Mouse (Mus musculus) neural tube, embryonic 14.5 days (tissue): ENCODE data around the gene Atf7. TPM values are rescaled to one million over a fixed set of nuclear protein-coding genes. Genes with fewer than 3 reads are reported as not detected.

Source experiments
- ATAC-seq: fragments of 200-750 bp; cut with Nextera tagmentation; 2 replicates; pipeline ENCODE4 v1.8.0; 2017; ENCODE audit warnings: low read depth, mild to moderate bottlenecking, moderate TSS enrichment, moderate library complexity
- H3K27ac ChIP-seq: fragments of 300-500 bp; sonication (generic); 2 replicates; pipeline ENCODE4 v1.5.1; 2014; ENCODE audit warnings: low read depth, mild to moderate bottlenecking, control low read depth, low read length, moderate library complexity, mixed read lengths
- H3K27me3 ChIP-seq: fragments of 300-500 bp; sonication (generic); 2 replicates; pipeline ENCODE4 v1.6.1; 2014; ENCODE audit warnings: low read length; ENCODE audit not compliant: control insufficient read depth, insufficient read depth
- H3K36me3 ChIP-seq: fragments of 300-500 bp; sonication (generic); 2 replicates; pipeline ENCODE4 v1.6.1; 2014; ENCODE audit warnings: low read length, mixed read lengths; ENCODE audit not compliant: control insufficient read depth, insufficient read depth
- H3K4me1 ChIP-seq: fragments of 300-500 bp; sonication (generic); 2 replicates; pipeline ENCODE4 v1.6.1; 2014; ENCODE audit warnings: low read length; ENCODE audit not compliant: control insufficient read depth, insufficient read depth
- H3K4me2 ChIP-seq: fragments of 300-500 bp; sonication (generic); 2 replicates; pipeline ENCODE4 v1.6.1; 2014; ENCODE audit warnings: mild to moderate bottlenecking, low read depth, low read length, control low read depth
- H3K4me3 ChIP-seq: fragments of 300-500 bp; sonication (generic); 2 replicates; pipeline ENCODE4 v1.5.1; 2014; ENCODE audit warnings: low read depth, low read length, control low read depth, mixed read lengths
- H3K9ac ChIP-seq: fragments of 300-500 bp; sonication (generic); replicated peaks from 2 replicates; pipeline ENCODE4 v1.6.1; 2014; ENCODE audit warnings: low read depth, mild to moderate bottlenecking, control low read depth, low read length, mixed read lengths
- H3K9me3 ChIP-seq: fragments of 300-500 bp; sonication (generic); 2 replicates; pipeline ENCODE4 v1.6.1; 2016; ENCODE audit warnings: low read length; ENCODE audit not compliant: control insufficient read depth
- WGBS: fragments of 180-500 bp; shearing (Covaris S2); extraction: QIAGEN DNeasy Blood & Tissue Kit; methylation state at CpG from one replicate; pipeline ENCODE4 v1.1.7; 2014; 5-methylcytosine and 5-hydroxymethylcytosine counted together
- polyA plus RNA-seq: library from polyadenylated mRNA; unstranded; fragments of >200 nt; fragmentation: Nextera tagmentation; extraction: Ambion mirVana; gene quantifications from 2 replicates; pipeline ENCODE4 v1.2.1, GENCODE M21; 2014

Gene Atf7
- polyA plus RNA-seq, 1 experiment from 2014 or later = 13.3 TPM

DNA sequence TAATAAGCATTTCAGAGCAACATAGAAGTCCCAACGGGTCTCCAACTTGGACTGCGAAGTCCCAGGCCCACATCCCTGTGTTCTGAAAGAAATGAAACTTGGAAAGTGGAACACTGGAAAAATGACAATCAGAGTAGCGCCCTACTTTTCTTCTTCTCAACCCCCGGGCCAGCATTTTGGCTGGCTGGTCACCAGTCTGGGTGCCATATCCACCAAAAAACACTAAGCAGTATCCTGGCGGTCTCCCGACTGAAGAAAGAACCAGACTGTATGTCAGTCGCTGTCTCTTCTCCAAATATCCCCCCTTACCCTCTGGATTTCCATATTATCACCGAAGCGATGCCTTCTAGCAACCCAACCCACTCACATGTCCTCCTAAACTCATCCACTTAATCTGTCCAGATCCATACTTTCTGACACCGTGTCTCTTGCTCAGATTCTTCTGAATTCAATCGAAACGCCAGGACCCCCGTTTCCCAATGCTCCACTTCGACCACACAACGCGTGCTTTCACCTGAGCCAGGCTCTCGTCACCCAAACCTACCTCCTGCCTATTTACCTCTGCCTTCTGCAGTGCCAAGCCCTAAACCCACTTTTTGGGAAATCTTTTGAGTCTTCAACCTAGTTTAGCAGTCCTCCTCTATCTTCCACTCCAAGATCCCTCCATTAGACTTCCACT, 834 bp downstream of the Atf7 start:
- 5% methylated on average over 17 of the region's 17 CpGs for WGBS
- H3K9ac ChIP-seq = peak overlapping the region; percentile 52
- H3K4me2 ChIP-seq = peak overlapping the region; percentile 88
- no peaks in the 10 kb centered on the region for H3K27me3 ChIP-seq
- no peak; the same call in 1 of the 2 replicates for ATAC-seq
- H3K27ac ChIP-seq = peak overlapping the region; percentile 1; the same call in 1 of the 2 replicates
- H3K9me3 ChIP-seq = no peaks in the 10 kb centered on the region
- peaks cover 14% of the 10 kb centered on the region for H3K4me1 ChIP-seq
- no peaks in the 10 kb centered on the region for H3K36me3 ChIP-seq
- peak overlapping the region; percentile 68 for H3K4me3 ChIP-seq

DNA sequence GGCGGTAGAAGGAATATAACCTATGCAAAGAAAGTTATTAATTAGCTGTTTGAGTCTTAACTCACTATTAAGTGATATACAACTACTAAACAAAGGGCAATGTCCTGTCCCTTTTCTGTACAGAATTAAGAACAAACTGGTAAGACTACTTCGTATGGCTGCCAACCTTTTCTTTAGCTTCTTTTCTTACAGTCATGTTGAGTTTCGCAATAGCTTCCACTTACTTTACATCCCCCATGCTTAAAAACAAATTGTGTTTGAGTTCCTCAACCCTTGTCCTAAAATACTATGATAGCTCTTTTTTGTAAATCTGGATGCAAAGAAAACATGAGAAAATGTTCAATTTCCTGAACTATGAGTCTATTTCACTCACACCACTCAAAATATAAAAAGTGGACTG, 2.1 kb downstream of the Atf7 start:
- no peak overlapping the region for H3K4me3 ChIP-seq
- H3K36me3 ChIP-seq = no peaks in the 10 kb centered on the region
- no peak overlapping the region for H3K27ac ChIP-seq
- WGBS = 86% methylated on average over 3 of the region's 3 CpGs
- no peak overlapping the region for H3K9ac ChIP-seq
- H3K9me3 ChIP-seq = no peaks in the 10 kb centered on the region
- H3K27me3 ChIP-seq = no peaks in the 10 kb centered on the region
- H3K4me2 ChIP-seq = no peak overlapping the region; the same call in 1 of the 2 replicates
- no peak for ATAC-seq
- H3K4me1 ChIP-seq = peaks cover 14% of the 10 kb centered on the region

DNA sequence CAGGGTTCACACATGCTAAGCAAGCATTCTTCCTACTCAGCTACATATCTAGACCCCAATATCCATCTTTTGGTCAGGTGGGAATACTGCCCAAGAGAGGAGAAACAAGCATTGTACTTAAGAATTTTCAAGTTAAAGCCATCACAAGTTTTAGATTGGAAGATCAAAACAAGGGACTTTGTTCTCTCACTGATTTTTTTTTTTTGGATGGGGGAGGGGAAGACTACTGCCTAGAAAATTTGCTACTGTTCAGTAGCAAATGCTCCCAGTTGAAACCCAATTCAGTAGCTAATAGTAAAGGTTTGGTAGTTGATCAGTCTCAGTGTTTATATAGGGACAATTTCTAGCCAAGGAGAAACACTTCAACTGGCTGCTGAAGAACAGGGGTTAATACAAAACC, 2.7 kb downstream of the Atf7 start:
- peaks cover 14% of the 10 kb centered on the region for H3K4me1 ChIP-seq
- no peak overlapping the region; the same call in 1 of the 2 replicates for H3K4me2 ChIP-seq
- H3K27ac ChIP-seq = no peak overlapping the region
- H3K27me3 ChIP-seq = no peaks in the 10 kb centered on the region
- H3K4me3 ChIP-seq = no peak overlapping the region
- H3K9ac ChIP-seq = no peak overlapping the region
- H3K9me3 ChIP-seq = no peaks in the 10 kb centered on the region
- no peak for ATAC-seq
- H3K36me3 ChIP-seq = no peaks in the 10 kb centered on the region

GRCm38 (mm10) chr15:102620765-102621164, 4.5 kb downstream of the Atf7 start:
- ATAC-seq = no peak
- H3K27ac ChIP-seq = no peak overlapping the region
- H3K4me1 ChIP-seq = peaks cover 11% of the 10 kb centered on the region
- H3K4me2 ChIP-seq = no peak overlapping the region
- H3K9me3 ChIP-seq = no peaks in the 10 kb centered on the region
- no peaks in the 10 kb centered on the region for H3K36me3 ChIP-seq
- no peaks in the 10 kb centered on the region for H3K27me3 ChIP-seq
- H3K4me3 ChIP-seq = no peak overlapping the region
- 92% methylated on average over 1 of the region's 1 CpGs for WGBS
- no peak overlapping the region for H3K9ac ChIP-seq

DNA sequence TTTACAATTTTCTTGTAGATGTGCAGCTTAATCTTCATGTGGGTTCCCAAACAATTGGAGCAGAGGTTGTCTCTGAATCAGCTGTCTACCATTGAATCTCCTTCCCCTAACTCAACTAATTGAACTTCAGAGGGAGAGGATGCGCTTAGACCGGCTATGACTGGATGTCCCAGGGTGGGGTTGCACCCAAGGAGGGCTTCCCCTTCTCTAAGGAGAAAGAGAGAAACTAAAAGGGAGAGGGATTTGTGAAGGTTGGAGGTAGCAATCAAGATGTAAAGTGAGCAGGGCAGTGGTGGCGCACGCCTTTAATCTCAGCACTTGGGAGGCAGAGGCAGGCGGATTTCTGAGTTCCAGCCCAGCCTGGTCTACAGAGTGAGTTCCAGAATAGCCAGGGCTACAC, 5.8 kb downstream of the Atf7 start:
- no peaks in the 10 kb centered on the region for H3K36me3 ChIP-seq
- no peak overlapping the region for H3K4me3 ChIP-seq
- WGBS = 94% methylated on average over 5 of the region's 5 CpGs
- no peaks in the 10 kb centered on the region for H3K27me3 ChIP-seq
- peaks cover 8% of the 10 kb centered on the region for H3K4me1 ChIP-seq
- ATAC-seq = no peak
- no peak overlapping the region for H3K4me2 ChIP-seq
- no peak overlapping the region for H3K9ac ChIP-seq
- no peak overlapping the region for H3K27ac ChIP-seq
- H3K9me3 ChIP-seq = no peaks in the 10 kb centered on the region

- no peak for ATAC-seq
- H3K27me3 ChIP-seq = no peaks in the 10 kb centered on the region
Observed at GRCm38 (mm10) chr15:102617654-102618053, 7.6 kb downstream of the Atf7 start.

GRCm38 (mm10) chr15:102616174-102616573, 9.1 kb downstream of the Atf7 start:
- no peak overlapping the region for H3K27ac ChIP-seq
- WGBS = 96% methylated on average over 2 of the region's 2 CpGs
- H3K27me3 ChIP-seq = no peaks in the 10 kb centered on the region
- H3K4me1 ChIP-seq = no peaks in the 10 kb centered on the region
- H3K36me3 ChIP-seq = no peaks in the 10 kb centered on the region
- H3K4me2 ChIP-seq = no peak overlapping the region
- no peak overlapping the region for H3K4me3 ChIP-seq
- no peak overlapping the region for H3K9ac ChIP-seq
- ATAC-seq = no peak
- H3K9me3 ChIP-seq = no peaks in the 10 kb centered on the region

More at GRCm38 (mm10) chr15:102617654-102618053, 7.6 kb downstream of the Atf7 start:
- no peaks in the 10 kb centered on the region for H3K9me3 ChIP-seq
- no peak overlapping the region for H3K4me3 ChIP-seq
- WGBS = 93% methylated on average over 1 of the region's 1 CpGs
- 0 out of 2 replicates have a peak, but pooled peaks cover 1% of the 10 kb centered on the region for H3K4me1 ChIP-seq
- H3K27ac ChIP-seq = no peak overlapping the region
- no peak overlapping the region for H3K4me2 ChIP-seq
- no peak overlapping the region for H3K9ac ChIP-seq
- H3K36me3 ChIP-seq = no peaks in the 10 kb centered on the region

DNA sequence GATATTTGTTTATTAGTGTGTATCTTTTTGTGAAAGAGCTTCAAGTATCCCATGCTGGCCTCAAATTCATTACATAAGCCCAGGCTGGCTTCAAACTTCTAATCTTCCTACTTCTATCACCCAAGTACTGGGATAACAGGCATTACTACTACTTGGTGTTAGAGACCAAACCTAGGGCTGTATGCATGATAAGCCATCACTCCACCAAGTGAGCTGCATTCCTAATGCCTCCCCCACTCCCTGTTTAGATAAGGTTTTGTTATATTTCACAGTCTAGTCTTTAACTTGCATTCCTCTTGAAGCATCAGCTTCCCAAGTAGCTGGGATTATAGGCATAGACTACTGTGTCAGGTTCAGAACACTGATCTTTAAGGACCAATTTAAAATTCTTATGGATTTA, 11.0 kb downstream of the Atf7 start:
- H3K9me3 ChIP-seq = no peaks in the 10 kb centered on the region
- no peak overlapping the region for H3K4me3 ChIP-seq
- no peak overlapping the region for H3K4me2 ChIP-seq
- no peaks in the 10 kb centered on the region for H3K36me3 ChIP-seq
- no peaks in the 10 kb centered on the region for H3K4me1 ChIP-seq
- ATAC-seq = no peak
- H3K27ac ChIP-seq = no peak overlapping the region
- no peak overlapping the region for H3K9ac ChIP-seq
- H3K27me3 ChIP-seq = no peaks in the 10 kb centered on the region

- no peaks in the 10 kb centered on the region for H3K4me1 ChIP-seq
- H3K27ac ChIP-seq = no peak overlapping the region
- no peak for ATAC-seq
- no peak overlapping the region for H3K4me2 ChIP-seq
- H3K9me3 ChIP-seq = no peaks in the 10 kb centered on the region
- H3K4me3 ChIP-seq = no peak overlapping the region
- no peak overlapping the region for H3K9ac ChIP-seq
- no peaks in the 10 kb centered on the region for H3K27me3 ChIP-seq
- H3K36me3 ChIP-seq = no peaks in the 10 kb centered on the region
Observed at GRCm38 (mm10) chr15:102612966-102613365, 12.3 kb downstream of the Atf7 start.
